Mouse (Mus musculus): ENCODE data around the gene Olfr876.
"Not testable (repeated sequence)": the region's sequence is repeated elsewhere in the genome, so short reads cannot be mapped to it uniquely, and the experiment has no call there.

The Olfr876 gene

DNA sequence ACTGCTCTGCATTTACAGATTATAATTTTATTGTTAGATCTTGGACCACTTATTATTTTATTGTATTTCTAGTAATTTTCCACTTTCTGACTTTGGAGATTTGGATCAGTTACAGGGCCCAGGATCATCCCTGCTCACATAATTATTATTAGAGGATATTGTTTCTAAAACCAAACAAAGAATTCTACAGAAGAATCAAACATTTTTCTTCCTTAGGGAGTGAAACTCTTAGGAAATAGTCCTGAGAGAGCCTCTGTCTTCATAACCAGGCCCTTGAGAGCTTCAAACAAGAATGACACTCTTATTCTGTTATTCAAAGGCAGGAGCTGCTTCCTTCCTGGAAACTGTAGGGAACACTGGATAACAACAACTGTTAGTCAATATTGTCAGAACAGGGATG is at the start of gene Olfr876:
Olfr876 (plus strand) TSS at position 301 of the 400 bp plus-strand sequence.
- DNase-seq (ENCODE audit: low read depth, low spot score) = no peak

DNA sequence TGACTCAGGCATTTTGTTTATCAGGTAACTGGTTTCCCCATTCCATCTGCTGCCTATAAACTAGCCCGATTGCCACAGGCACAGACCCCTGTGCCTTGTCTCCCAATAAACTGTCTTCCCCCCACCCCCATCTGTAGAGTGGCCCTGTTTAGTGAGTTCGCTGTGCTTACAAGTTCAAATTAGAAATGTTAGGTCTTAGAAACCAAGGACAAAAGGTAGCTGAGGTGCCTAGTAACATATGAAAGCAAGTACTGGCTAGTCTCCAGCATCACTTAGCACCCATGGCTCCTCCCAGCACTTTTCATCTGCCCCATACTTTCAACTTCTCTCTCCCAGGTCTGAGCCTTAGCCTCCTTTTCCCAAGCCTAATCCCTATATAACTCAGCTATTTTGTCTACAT is 41.1 kb upstream of the Olfr876 start:
- DNase-seq (ENCODE audit: low read depth, low spot score) = no peak

DNA sequence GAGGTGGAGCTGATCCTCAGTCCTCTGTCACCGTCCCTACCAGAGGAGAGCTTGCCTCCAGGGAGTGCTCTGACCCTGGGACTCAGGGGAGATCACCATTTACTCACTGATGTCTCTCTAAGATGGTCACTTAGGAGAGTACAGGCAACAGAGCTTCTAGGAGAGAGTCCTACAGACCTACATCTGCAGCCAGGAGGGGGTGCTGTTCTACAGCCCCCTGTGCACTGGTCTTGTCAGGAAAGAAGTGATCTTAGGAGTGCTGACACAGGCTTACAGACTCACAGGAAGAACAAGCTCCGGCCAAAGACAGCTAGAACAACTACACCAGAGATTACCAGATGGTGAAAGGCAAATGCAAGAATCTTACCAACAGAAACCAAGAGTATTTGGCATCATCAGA is 40.3 kb upstream of the Olfr876 start:
- DNase-seq (ENCODE audit: low read depth, low spot score) = no peak

DNA sequence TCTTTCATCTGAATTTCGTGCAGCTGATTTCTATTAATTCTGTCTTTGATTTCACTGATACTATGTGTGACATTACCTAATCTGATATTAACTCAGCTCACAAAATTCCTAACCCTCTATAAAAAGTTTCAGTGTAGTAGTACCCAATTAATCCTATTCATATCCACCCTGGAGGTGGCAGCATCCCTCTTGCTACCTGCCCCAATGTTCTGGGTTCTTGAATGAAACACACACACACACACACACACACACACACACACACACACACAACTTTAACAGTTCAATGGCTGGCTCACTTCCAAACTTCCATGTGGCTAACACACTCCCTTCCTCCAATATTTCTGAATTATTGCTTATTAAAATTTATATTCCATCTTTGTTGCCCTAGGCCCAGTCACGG is 32.2 kb upstream of the Olfr876 start:
- DNase-seq (ENCODE audit: low read depth, low spot score) = no peak

DNA sequence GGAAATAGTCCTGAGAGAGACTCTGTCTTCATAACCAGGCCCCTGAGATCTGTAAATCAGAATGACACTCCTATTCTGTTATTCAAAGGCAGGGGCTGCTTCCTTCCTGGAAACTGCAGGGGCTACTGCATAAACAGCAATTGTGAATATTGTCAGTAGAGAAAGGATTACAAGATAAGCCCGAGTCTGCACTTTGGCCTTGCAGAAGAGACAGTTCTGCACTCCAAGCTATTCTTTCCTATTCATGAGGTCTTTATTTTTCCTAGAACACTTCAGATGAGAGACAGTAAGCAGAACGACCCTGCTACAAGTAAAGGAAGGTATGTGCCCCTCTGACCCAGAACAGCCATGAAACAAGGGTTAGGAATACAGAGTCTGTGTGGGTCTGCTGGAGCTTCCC is 31.1 kb upstream of the Olfr876 start, which contains the start of gene Olfr875:
Olfr875 (plus strand) TSS at position 99 of the 400 bp plus-strand sequence.
- no peak for DNase-seq (ENCODE audit: low read depth, low spot score)

DNA sequence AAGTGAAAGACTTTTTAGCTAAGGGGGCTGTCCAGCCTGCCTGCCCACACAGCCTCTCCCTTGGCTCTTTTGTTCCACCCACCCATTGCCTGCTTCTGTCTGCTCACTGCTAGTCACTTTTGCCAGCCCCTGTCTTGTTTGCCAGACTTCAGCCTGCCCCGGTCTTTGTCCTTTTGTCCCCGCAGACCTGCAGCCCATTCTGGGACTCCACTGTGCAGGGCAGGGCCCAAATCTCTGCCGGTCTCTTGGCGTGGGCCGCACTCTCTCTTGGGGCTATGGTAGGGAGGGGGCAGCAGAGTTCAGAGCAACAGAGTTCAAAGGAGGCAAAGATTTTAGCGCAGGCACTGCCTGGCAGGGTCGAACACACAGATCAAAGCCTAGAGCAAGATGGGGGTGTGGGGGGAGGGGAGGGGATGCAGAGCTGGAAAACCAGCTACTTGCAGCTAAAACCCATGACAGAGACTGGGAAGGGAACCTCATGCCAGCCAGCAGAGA is 20.0 kb upstream of the Olfr876 start:
- DNase-seq (ENCODE audit: low read depth, low spot score) = no peak

DNA sequence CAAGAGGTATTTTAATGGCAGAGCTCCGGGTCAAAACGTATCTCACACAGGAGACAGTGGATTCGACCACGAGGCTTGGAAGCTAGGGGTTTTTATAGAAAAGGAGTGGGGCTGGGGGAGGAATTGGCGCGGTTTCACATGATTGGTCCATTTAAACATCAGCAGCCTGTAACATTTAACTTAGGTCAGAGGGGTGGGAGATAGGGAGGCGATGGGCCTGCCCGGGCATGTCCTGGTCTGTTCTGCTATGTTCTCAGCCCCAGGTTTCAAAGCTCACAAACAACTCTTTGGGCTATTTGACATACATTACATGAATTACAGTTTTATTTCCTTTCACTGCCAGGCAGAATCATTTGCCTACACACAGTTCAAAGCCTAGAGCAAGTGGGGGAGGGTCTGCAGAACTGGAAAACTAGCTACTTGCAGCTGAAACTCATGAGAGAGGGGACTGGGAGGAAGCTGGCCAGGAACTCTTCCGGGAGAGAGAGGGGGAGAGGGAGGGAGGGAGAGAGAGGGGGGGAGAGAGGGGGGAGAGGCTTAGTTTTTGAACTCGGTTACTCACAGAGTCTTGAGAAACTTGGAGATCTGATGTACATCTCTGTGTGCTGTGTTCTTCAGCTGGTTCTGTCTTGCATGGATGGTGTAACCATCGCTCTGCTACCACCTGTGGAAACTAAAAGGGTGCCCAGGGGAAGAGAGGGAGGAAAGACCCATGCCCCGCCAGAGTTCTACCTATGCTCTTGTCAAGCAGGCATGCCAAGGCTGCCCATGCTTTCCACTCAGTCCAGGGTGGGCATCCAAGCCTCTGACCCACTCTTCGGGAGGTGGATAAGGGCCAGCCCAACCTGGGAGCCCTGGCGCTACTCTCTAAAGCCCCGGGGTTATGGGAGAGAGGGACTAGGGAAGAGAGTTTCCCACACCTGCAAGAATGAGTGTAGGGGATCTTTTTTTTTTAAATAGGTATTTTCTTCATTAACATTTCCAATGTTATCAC is 19.1 kb upstream of the Olfr876 start:
- DNase-seq (ENCODE audit: low read depth, low spot score) = not testable (repeated sequence)

DNA sequence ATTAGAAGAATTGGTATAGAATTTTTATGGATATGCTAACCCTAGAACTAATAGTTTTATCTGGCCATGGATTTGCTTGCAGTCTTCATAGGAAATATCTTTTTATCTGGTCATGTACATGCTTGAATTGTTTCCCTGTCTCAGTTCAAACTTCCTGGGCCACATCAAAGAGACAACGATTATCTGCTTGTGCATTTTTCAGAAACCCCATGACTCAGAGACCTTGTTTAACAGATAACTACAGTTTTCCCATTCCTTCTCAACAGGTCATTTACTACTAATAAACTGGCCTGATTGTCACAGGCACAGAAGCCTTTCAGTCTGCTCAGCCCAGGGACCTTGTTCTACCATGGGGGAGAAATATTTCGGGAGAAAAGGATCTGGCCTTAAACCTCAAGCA is 16.4 kb upstream of the Olfr876 start:
- no peak for DNase-seq (ENCODE audit: low read depth, low spot score)

DNA sequence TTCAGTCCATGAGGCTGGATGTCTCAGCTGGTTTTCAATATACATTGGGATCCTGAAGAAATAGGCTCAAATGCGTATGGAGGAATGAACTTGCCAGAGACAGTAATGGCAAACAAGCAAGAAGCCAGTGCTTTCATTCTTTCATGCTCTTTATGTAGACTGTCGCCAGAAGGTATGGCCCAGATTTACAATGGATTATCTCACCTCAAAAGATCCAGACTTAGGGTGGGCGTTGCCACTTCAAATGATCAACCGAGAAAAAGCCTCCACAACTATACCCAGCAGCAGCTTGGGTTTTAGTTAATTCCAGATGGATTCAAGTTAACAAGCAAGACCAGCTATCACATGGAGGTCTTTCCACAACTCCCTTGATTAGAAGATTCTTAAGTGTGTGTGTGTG is 776 bp upstream of the Olfr876 start:
- no peak for DNase-seq (ENCODE audit: low read depth, low spot score)

DNA sequence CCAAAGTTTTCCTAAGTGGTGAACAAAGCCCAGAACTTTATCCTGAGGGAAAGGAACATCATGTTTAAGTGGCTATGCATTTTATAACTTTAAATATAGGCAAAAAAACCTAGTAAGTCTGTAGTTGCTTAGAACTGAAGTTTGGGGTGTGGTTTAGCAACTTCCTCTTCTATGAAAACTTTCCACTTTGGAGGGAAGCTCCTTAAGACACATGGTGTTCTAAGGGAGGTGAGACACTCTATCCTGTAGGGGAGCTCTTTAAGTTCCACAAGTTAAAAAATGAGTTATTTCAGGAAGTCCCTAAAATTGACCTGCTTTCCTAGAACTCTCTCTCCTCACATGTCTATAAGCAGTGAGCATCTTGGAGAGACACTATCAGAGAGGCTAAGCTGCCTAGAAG is 4.4 kb downstream of the Olfr876 start:
- no peak for DNase-seq (ENCODE audit: low read depth, low spot score)

DNA sequence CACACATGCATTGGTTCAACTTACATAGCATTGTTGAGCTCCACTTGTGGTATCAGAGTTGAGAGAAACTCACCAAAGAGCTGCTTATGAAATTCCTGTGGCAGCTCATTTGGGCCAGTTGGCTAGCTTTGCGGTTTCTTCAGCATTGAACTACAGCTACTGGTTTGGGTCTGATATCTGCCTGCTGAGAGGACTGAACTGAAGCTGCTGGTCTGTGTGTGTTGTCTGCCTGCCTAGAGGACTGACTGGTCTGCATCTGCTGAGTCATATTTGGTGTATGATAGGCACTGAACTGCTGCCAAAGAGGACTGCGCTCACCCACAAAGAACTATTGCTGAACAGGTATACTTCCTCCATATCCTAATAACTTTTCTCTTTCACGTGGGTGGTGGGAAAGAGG is 5.6 kb downstream of the Olfr876 start:
- DNase-seq (ENCODE audit: low read depth, low spot score) = no peak

DNA sequence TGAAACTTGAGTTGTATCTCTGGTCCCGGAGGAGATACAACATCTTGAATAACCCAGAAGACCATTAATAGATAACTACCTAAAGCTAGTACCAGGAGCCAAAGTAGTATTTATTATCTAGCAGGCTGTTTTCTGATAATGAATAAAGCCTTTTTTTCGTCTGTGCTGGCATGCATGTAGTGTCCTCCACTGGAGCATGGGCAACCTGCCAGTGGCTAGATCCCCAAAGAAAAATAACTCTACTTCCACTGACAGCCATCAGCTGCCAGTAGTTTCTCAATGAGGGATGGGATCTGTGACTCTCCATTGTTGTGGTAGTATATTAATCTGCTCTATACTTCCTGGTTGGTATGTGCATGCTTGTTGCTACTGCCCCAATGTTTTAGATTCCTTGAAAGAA is 6.1 kb downstream of the Olfr876 start:
- no peak for DNase-seq (ENCODE audit: low read depth, low spot score)

DNA sequence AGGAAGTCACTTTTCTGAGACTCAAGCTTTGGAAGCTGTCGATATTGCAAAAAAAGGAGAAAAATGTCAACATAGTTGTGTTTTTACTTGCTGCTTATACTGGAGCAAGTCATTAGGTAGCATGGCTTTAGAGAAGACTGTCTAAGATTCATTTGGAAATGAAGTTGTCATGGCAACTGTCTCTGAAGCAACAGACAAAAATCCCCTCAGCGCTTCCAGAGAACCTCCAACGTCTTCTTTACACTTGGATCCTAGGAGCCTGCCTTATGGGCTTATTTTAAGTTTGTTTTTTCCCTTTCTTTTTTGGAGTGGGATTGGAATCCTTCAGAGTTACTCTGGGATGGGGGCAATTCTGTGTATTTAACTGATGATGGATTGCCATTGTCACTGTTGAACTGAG is 11.9 kb downstream of the Olfr876 start:
- no peak for DNase-seq (ENCODE audit: low read depth, low spot score)

DNA sequence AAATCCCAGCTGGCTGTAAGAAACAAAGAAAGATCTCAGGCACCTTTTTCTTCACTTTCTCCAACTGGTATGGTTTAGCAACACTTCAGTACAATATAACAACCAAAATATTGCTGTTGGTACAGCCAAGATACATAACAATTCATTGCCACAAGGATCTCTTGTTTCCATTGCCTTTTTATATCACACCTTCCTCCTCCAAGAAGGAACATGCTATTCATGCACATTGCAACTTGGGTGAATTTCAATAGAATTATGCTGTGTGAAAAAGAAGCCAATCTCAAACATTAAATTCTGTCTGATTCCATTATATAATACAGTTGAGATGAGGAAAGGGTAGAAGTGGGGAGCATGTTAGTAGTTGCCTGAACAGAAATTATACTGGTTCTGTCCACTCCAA is 27.1 kb downstream of the Olfr876 start:
- DNase-seq (ENCODE audit: low read depth, low spot score) = no peak

DNA sequence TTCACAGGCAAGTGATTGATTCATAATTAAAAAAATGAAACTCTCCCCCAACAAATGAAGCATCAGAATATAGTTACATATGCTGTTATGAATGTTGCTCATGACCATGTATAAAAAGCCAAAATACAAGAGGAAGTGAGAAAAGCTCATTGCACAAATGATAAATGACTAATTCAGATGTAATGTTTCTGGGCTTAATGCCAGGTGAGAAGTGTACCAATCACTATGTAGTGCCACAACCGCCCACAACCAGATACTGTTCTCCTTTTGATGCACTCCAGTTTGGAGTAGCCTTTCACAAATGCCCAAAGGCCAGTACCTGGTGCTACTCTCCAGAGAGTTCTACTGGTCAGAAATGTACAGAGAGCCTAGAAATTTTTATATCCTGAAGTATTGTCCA is 30.5 kb downstream of the Olfr876 start:
- no peak for DNase-seq (ENCODE audit: low read depth, low spot score)

DNA sequence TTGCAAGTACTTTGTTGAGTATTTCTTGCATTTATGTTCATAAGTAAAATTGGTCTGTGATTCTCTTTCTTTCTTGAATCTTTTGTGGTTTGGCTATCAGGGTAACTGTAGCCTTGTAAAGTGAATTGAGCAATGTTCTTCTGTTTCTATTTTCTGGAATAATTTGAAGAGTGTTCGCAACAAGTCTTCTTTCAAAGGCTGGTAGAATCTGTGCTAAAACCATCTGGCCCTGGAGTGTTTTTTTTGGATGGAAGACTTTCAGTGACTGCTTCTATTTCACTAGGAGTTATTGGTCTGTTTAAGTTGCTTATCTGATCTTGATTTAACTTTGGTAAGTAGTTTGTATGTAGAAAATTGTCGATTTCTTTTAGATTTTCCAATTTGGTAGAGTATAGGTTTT is 46.4 kb downstream of the Olfr876 start:
- DNase-seq (ENCODE audit: low read depth, low spot score) = no peak

DNA sequence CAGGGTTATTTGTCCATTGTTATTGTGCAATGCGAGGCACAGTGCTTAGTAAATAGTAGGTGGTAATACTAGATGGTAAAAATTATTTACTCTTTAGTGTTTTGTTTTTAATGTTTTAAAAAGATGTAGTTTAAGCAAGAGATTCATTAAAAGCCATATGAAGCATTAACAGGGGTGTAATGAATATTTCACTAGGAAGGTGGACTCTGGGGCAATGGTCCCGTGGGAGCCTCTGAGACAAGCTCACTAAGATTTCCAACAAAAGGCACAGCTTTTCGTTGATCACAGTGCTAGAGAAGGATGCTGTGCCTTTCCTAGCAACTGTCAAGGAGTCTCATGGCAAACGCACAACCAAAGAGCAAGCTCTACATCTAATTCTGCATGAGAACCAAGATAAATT is 51.1 kb downstream of the Olfr876 start, which contains the start of gene Olfr877:
Olfr877 (plus strand) TSS at position 301 of the 400 bp plus-strand sequence.
- DNase-seq (ENCODE audit: low read depth, low spot score) = no peak
